Mouse (Mus musculus) hindbrain, embryonic 14.5 days (tissue): ENCODE data around the gene Actr3. TPM values are rescaled to one million over a fixed set of nuclear protein-coding genes. Genes with fewer than 3 reads are reported as not detected.

Experiments
- ATAC-seq: fragments of 200-750 bp; cut with Nextera tagmentation; 2 replicates; pipeline ENCODE4 v1.8.0; 2017; ENCODE audit warnings: moderate number of reproducible peaks, mild to moderate bottlenecking, moderate TSS enrichment, moderate library complexity; ENCODE audit not compliant: low FRiP score
- DNase-seq: peaks from one replicate; pipeline ENCODE4 v3.0.0-alpha.2; 2015; ENCODE audit warnings: low spot score
- H3K27ac ChIP-seq: fragments of 300-500 bp; sonication (generic); 2 replicates; pipeline ENCODE4 v1.5.1; 2014; ENCODE audit warnings: mild to moderate bottlenecking, moderate library complexity
- H3K27me3 ChIP-seq: fragments of 300-500 bp; sonication (generic); 2 replicates; pipeline ENCODE4 v1.6.1; 2014; ENCODE audit warnings: mild to moderate bottlenecking, low read length, mixed read lengths; ENCODE audit not compliant: control insufficient read depth, insufficient read depth
- H3K36me3 ChIP-seq: fragments of 300-500 bp; sonication (generic); replicated peaks from 2 replicates; pipeline ENCODE4 v1.6.1; 2014; ENCODE audit not compliant: control insufficient read depth, insufficient read depth
- H3K4me1 ChIP-seq: fragments of 300-500 bp; sonication (generic); replicated peaks from 2 replicates; pipeline ENCODE4 v1.6.1; 2014; ENCODE audit warnings: antibody characterized with exemption, low read length, mixed read lengths; ENCODE audit not compliant: control insufficient read depth, insufficient read depth
- H3K4me2 ChIP-seq: fragments of 300-500 bp; sonication (generic); replicated peaks from 2 replicates; pipeline ENCODE4 v1.6.1; 2014; ENCODE audit warnings: mild to moderate bottlenecking, moderate library complexity
- H3K4me3 ChIP-seq: fragments of 300-500 bp; sonication (generic); replicated peaks from 2 replicates; pipeline ENCODE4 v1.5.1; 2014; ENCODE audit warnings: mild to moderate bottlenecking, low read length
- H3K9ac ChIP-seq: fragments of 300-500 bp; sonication (generic); 2 replicates; pipeline ENCODE4 v1.6.1; 2014
- H3K9me3 ChIP-seq: fragments of 300-500 bp; sonication (generic); 2 replicates; pipeline ENCODE4 v1.6.1; 2016; ENCODE audit warnings: low read length; ENCODE audit not compliant: control insufficient read depth
- WGBS: fragments of 180-500 bp; shearing (Covaris S2); extraction: QIAGEN DNeasy Blood & Tissue Kit; methylation state at CpG from one replicate; pipeline ENCODE4 v1.1.7; 2014; 5-methylcytosine and 5-hydroxymethylcytosine counted together
- polyA plus RNA-seq: library from polyadenylated mRNA; unstranded; fragments of >200 nt; fragmentation: Nextera tagmentation; extraction: Ambion mirVana; gene quantifications from 2 replicates; pipeline ENCODE4 v1.2.1, GENCODE M21; 2014

The Actr3 gene
- 242 and 264 TPM in 2 replicates for polyA plus RNA-seq

DNA sequence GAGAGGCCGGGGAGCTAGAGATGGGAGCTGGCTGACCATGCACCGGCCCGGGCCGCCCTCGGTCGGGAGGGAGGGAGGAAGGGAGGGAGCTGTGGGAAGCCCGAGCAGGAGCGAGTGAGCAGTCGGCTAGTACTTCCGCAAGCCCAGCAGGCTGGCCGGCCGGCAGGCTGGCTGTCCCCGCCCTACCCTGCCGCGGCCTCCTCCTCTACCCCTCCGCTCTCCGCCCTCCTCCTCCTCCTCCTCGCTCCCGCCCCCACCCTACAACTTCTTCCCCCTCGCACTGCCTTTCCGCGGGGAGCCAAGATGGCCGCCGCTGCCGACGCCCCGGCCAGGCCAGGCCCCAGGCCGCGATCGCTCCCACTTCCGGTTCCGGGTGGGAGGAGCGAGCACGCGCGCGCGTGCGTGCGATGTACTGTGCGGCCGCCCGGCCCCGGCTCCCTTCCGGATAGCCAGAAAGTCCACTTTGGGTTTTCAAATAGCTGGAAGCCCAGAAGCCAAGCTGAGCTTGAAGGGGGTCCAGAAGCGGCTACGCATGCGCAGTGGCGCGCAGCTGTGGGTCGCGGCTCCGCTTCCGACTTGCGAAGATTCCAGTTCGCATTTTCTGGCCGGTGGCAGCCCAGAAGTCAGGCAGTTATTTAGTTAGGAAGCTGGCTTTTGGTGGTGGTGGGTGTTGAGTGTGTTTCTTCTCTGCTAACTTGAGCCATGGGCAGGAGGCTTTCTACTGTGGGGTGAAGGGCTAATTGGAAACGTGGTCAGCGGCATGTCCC is at the start of gene Actr3:
TSS of gene Actr3 (minus strand) at position 359 of the 767 bp plus-strand sequence.
- Histone ChIP-seq H3K27ac (peak within 1 kb of the TSS; percentile 97), H3K9me3 (no peaks in the 10 kb centered on the region), H3K4me2 (peak within 1 kb of the TSS; percentile 74), H3K36me3 (no peaks in the 10 kb centered on the region), H3K9ac (peak within 1 kb of the TSS; percentile 84), H3K4me1 (peaks cover 38% of the 10 kb centered on the region), H3K27me3 (no peaks in the 10 kb centered on the region), H3K4me3 (peak within 1 kb of the TSS; percentile 66)
- under 1% methylated on average over 51 of the region's 59 CpGs for WGBS
- ATAC-seq, result peak; percentile 96
- DNase-seq, result peak; percentile 100

DNA sequence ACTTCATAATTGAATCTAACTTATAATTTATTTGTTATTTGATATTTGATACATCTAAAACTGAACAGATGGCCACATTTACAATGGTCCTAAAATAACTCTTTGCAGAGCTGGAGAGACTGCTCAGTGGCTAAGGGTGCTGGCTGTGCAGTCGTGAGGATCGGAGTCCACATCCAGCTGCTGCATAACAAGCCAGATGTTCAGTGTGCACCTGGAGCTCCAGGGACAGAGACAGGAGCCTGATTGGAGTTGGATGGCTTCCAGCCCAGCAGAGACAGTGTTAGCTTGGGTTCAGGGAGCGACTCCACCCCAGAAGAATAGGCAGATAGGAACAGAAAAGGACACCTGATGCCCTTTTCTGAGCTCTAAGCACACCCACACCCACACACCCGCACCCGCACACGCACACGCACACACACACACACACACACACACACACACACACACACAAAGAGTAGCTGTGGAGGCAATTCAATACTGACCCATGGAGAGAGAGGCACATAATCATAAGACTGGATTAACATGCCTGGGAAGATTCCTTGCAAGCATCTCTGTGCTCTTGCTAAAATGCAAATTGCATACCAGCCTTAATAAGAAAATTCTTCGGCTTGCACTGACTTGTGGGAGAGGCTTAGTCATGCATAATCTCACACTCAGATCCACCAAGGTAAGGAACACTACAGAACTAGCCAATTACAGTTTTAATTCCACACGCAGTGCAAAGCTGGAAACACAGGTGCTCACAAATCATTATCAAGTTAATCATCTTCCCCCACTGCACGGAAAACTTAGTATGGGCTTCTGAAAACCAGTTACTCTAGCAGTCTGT is 47.1 kb upstream of the Actr3 start:
- DNase-seq, result peak; percentile 38
- WGBS, result 81% methylated on average over 10 of the region's 10 CpGs
- peak; percentile 40; the same call in 1 of the 2 replicates for ATAC-seq
- no peaks in the 10 kb centered on the region for H3K36me3 ChIP-seq
- no peaks in the 10 kb centered on the region for H3K4me1 ChIP-seq
- H3K4me3 ChIP-seq, result no peak overlapping the region
- H3K9ac ChIP-seq, result no peak overlapping the region
- no peak overlapping the region for H3K4me2 ChIP-seq
- no peaks in the 10 kb centered on the region for H3K27me3 ChIP-seq
- H3K27ac ChIP-seq, result no peak overlapping the region
- H3K9me3 ChIP-seq, result no peaks in the 10 kb centered on the region

DNA sequence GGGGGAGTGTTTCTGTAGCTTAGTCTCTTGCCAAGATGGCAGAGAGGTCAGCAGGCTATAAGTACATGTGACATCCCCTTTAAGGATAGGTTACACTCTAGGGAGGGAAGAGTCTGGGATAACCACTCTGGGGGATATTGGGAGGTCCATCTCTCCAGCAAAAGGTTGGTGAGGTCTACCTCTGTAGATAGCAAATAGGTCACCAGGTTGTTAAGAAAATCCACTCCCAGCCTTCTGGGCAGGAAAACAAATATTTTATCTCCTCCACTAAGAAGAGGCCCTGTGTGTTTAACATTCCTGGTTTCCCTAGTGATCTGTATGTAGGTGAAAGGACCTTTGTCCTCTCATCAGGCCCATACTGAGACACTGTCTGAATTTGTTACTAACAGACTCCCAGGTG is 46.3 kb upstream of the Actr3 start:
- DNase-seq, result no peak
- no peak overlapping the region for H3K4me2 ChIP-seq
- no peak overlapping the region for H3K4me3 ChIP-seq
- no peaks in the 10 kb centered on the region for H3K4me1 ChIP-seq
- no peak overlapping the region for H3K9ac ChIP-seq
- no peaks in the 10 kb centered on the region for H3K27me3 ChIP-seq
- no peaks in the 10 kb centered on the region for H3K9me3 ChIP-seq
- H3K36me3 ChIP-seq, result no peaks in the 10 kb centered on the region
- no peak for ATAC-seq
- no peak overlapping the region for H3K27ac ChIP-seq

DNA sequence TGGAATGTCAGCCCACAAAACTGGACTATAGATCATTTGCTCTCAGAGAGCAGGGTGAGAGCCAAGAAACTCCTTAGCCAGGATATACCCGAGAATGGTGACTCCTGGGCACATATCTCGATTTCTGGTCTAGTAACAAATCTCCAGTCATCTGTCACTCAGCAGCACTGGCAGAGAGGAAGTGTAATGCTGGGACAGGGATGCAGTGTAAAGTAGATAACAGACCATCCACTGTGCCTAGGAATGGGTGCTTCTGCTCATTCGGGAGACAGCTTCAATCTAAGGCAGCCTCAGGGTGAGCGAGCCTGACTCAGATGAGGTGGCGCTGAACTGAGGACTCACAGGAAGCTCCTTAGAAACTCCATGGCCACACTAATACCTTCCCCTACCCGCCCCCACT is 43.1 kb upstream of the Actr3 start:
- H3K27ac ChIP-seq, result no peak overlapping the region
- H3K4me1 ChIP-seq, result no peaks in the 10 kb centered on the region
- no peak overlapping the region for H3K4me2 ChIP-seq
- H3K4me3 ChIP-seq, result no peak overlapping the region
- no peaks in the 10 kb centered on the region for H3K27me3 ChIP-seq
- no peak for ATAC-seq
- no peak overlapping the region for H3K9ac ChIP-seq
- no peaks in the 10 kb centered on the region for H3K9me3 ChIP-seq
- WGBS, result 86% methylated on average over 6 of the region's 6 CpGs
- H3K36me3 ChIP-seq, result no peaks in the 10 kb centered on the region
- no peak for DNase-seq

DNA sequence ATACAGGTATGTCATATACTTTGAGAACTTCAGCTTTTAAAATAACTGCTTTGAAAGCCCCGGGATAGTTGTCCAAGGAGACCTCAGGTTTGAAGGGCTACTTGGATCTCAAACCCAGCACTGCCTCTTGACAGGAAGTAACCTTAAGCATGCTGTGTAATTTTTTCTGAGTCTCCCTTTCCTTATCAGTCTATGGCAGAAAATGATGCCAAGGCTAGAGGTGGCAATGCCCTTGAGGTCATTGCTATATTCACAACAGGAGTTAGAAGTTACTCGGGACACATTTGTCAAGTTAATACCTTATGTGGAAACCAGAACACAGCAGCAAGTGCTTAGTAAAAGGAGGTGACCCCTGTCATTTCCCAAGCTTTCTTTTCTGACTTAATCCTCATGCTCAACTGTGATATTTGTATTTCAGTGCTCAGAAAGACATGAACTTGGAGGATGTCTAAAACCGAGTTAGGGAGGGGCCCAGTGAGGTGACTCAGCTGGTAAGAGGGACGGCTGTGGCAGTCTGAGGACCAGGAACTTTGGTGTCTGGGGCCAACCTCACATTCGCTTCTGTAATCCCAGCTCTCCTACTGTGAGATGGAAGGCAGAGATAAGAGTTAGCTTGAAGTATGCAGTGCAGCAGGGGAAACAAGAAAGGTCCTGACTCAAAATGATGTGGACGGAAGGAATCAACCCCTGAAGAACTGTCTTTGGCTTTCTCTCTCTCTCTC is 40.6 kb upstream of the Actr3 start:
- Histone ChIP-seq H3K27ac (no peak overlapping the region), H3K9ac (no peak overlapping the region), H3K4me2 (no peak overlapping the region), H3K4me3 (no peak overlapping the region), H3K9me3 (no peaks in the 10 kb centered on the region), H3K36me3 (no peaks in the 10 kb centered on the region), H3K4me1 (no peaks in the 10 kb centered on the region), H3K27me3 (no peaks in the 10 kb centered on the region)
- ATAC-seq (no peak), DNase-seq (no peak)
- WGBS, result 81% methylated on average over 6 of the region's 6 CpGs

DNA sequence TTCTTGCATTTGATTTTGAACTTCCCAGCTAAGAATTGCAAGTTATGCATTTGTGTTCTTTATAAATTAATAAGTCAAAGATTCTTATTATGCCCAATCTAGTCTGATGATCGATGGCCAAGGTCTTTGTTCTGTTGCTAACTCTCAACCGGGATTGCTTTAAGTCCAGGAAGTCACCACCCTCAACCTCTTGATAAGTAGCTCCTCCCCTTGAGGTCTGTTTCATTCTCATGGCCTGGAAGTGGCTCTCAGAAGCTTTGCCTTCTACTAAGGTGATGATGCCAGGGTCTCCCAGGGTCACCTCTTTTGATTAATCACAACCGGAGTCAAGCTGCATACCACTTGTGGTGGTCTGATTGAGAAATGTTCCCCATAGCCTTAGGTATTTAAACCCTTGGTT is 38.3 kb upstream of the Actr3 start:
- DNase-seq, result no peak
- Histone ChIP-seq H3K36me3 (no peaks in the 10 kb centered on the region), H3K9ac (no peak overlapping the region), H3K4me1 (no peaks in the 10 kb centered on the region), H3K9me3 (no peaks in the 10 kb centered on the region), H3K4me2 (no peak overlapping the region), H3K4me3 (no peak overlapping the region), H3K27ac (no peak overlapping the region), H3K27me3 (no peaks in the 10 kb centered on the region)
- ATAC-seq, result no peak
- 92% methylated on average over 3 of the region's 3 CpGs for WGBS

DNA sequence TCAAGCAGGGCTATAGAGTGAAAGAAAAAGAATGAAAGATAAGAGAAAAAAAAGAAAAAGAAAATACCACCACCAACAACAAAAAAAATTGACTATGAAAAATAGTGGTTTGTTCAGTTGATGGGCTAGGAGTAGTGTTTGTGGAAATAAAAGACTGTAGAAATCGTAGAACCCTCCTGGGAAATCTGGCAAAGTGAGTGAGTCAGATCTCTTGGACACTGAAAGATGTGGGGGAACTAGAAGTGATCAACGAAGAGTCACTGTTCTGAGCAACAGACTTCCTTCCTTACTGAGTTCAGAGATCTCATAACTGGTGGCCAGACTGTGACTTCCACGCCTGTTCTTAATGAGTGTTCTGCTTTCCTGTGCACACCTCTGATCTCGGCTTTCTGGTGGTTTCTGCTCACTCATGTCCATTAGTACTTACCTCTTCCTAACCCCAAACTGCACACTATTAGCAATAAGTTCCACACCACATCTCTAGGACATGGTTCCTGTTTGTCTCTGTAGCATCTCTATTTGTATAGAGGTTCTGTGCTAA is 37.7 kb upstream of the Actr3 start:
- no peak overlapping the region for H3K27ac ChIP-seq
- no peaks in the 10 kb centered on the region for H3K36me3 ChIP-seq
- no peaks in the 10 kb centered on the region for H3K9me3 ChIP-seq
- WGBS, result 86% methylated on average over 4 of the region's 4 CpGs
- H3K27me3 ChIP-seq, result no peaks in the 10 kb centered on the region
- H3K4me3 ChIP-seq, result no peak overlapping the region
- DNase-seq (no peak), ATAC-seq (no peak)
- no peak overlapping the region for H3K9ac ChIP-seq
- no peaks in the 10 kb centered on the region for H3K4me1 ChIP-seq
- H3K4me2 ChIP-seq, result no peak overlapping the region

DNA sequence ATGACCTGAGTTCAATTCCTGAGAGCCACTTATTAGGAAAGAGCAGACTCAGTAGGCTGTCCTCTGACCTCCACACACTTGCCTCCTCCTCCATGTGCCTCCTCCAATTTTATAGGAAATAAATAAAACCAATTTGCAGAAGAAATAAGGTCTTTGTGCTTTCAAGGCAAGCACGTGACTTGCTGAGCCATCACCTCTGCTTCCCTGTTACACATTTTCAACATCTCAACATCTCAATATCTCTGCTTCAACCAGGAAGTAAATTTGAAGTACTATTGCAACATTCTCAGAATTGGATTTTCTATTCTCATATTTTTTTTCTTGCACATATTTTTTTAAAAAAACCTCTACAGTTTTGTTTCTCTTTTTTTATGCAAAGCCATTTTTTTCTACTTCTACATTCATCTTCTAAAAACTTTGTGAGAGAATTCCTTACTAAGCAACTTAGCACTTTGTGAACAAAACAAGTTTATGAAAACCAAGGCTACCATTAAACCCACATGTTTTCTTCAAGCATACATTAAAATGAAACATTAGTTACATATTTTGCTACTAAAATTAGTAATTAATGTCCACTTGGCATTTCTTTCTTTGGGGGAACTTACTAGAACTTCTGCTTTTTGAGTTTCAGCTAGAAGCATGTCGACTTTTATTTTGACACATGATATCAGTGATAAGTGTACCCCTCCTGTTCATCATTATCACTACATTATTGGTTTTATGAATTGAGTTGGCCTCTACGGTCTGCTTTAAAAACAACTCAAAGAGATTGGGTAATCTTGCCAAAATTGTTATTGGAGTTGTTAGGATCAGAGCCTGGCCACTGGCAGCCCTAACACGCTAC is 35.5 kb upstream of the Actr3 start:
- no peaks in the 10 kb centered on the region for H3K36me3 ChIP-seq
- no peak overlapping the region for H3K9ac ChIP-seq
- 85% methylated on average over 4 of the region's 4 CpGs for WGBS
- no peaks in the 10 kb centered on the region for H3K9me3 ChIP-seq
- no peak overlapping the region for H3K27ac ChIP-seq
- H3K4me1 ChIP-seq, result no peaks in the 10 kb centered on the region
- H3K4me3 ChIP-seq, result no peak overlapping the region
- H3K4me2 ChIP-seq, result no peak overlapping the region
- DNase-seq (no peak), ATAC-seq (no peak)
- no peaks in the 10 kb centered on the region for H3K27me3 ChIP-seq
